Mouse (Mus musculus) embryo, embryonic 10 days (tissue): ENCODE data around the gene Cpn1.
A peak's percentile ranks its signal among the peaks of the same experiment; 100 is the strongest.
"Not testable (repeated sequence)": the region's sequence is repeated elsewhere in the genome, so short reads cannot be mapped to it uniquely, and the experiment has no call there.

ENCODE experiments used
- DNase-seq: peaks from one replicate; pipeline ENCODE4 v3.0.0-alpha.2; 2015; ENCODE audit warnings: low spot score

Gene Cpn1

DNA sequence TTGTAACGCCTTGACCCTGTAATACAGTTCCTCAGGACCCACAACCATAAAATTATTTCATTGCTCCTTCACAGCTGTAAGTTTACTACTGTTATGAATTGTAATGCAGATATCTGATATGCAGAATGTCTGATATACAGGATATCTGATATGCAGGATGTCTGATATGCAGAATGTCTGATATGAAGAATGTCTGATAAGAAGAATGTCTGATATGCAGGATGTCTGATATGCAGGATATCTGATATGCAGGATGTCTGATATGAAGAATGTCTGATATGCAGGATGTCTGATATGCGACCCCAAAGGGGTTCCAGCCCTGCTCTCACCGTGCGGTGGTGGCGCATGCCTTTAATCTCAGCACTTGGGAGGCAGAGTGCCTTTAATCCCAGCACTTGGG lies 4.4 kb downstream of the Cpn1 start:
- no peak for DNase-seq

DNA sequence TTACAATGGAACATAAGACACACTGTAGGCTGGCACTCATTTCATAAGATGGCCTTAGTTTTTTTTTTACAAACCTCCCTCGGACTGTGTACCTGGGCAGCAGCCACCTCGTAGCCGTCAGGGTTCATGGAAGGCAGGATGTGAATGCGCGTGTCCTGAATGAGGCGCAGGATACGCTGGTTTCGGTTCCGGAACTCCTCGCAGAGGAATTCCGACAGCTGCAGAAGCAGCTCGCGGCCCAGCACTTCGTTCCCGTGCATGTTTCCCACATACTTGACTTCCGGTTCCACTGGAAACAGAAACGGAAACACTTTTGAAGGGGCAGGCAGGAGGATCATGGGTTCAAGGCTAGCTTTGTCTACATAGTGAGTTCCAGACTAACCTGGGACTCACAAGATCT lies 5.6 kb downstream of the Cpn1 start:
- DNase-seq = no peak

GRCm38 (mm10) chr19:43977799-43978198 lies 8.6 kb downstream of the Cpn1 start:
- DNase-seq = no peak

GRCm38 (mm10) chr19:43976661-43977060 lies 9.7 kb downstream of the Cpn1 start:
- no peak for DNase-seq

DNA sequence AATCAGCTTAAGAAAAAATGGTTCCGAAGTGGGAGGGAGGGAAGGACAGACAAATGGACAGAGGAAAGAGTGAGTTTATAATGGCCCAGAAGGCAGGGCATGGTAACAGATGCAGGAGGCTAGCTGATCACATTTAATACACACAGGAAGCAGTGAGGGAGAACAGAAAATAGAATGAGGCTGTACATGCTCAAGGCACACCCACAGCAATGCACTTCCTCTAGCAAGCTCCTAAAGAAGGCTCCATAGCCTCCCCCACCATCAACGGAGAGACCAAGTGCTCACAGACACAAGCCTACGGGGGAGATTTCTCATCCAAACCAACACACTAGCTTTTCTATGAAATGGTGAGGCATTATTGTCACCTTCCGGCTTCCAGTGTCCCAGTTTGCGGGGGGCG lies 12.1 kb downstream of the Cpn1 start:
- DNase-seq = no peak

DNA sequence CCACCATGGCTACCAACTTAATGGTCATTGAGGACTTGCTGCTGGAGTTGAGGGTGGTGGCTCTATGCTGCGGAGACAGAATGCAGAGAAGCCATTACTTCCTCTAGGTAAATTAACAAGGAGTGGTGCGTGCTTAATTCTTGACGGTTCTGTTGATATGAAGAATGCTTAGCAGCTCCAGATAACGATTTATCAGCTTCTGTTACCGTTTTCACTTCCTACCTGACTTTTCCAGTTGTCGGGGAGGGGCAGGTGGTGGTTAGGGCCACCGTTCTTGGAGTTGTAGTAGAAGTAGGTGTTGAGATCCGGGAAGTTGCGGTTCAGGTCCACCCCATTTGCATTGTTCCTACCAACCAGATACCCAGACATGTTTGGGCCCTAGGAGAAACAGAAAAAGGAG lies 12.6 kb downstream of the Cpn1 start:
- DNase-seq = no peak

- no peak for DNase-seq
These were observed 14.2 kb downstream of the Cpn1 start for GRCm38 (mm10) chr19:43972129-43972528.

DNA sequence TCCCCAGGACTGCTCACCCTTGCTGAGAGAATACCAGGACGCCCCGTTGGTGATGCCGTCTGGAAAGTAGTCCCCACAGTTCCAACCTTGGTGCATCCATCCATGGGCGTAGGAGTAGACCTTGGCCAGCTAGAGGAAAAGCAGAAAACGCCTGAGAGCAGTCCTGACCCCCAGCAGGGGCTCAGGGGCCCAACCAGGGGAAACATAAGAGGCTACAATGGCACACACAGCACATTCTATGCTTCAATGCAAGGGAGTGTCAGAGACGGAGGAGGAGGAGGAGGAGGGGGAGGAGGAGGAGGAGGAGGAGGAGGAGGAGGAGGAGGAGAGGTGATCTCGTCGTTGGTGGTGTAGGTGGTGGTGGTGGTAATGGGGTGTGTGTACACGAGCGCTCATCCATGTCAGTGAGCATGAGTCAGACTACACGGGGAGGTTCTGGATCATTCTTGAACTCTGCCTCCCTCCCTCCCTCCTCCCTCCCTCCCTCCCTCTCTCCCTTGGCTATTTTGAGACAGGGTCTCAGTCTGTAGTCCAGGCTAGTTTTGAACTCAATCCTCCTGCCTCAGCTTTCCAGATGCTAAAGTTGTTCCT lies 17.8 kb downstream of the Cpn1 start:
- DNase-seq = no peak

DNA sequence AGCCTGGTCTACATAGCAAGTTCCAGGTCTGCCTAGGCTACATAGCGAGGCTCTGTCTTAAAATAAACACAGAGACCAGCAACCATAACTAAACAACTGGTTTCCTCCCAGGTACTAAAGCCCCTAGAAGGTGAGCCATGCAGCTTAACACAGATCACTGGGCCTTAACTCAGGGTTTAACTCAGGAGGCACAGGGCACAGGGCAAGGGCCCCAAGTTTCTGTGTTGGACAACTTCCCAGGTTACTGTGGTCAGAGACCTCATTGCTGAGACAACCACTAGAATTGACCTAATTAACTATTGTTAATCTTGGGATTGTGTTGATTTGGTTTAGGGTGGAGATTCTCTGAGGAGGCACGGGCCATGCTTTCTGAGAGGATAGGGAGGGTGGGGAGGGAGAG lies 19.9 kb downstream of the Cpn1 start:
- DNase-seq = no peak

GRCm38 (mm10) chr19:43965496-43966085 lies 20.8 kb downstream of the Cpn1 start:
- DNase-seq = no peak

GRCm38 (mm10) chr19:43962795-43963194 lies 23.6 kb downstream of the Cpn1 start:
- no peak for DNase-seq

DNA sequence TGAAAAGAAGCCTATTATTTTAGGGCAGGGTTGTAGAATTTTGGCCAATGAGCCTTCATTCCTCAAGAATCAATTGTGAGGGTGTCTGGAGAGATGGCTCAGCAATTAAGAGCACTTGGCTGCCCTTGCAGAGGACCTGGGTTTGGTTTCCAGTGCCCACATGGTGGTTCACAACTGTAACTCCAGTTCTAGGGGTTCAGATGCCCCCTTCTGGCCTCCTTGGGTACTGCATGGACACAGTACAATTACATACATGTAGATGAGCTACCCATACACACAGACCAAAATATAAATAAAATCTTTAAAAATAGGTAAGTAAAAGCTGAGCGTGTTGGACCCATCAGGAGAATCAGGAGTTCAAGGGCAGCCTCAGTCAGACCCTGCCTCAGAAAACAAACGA lies 25.2 kb downstream of the Cpn1 start:
- DNase-seq = no peak

GRCm38 (mm10) chr19:43960014-43960413 lies 26.3 kb downstream of the Cpn1 start:
- DNase-seq = no peak

DNA sequence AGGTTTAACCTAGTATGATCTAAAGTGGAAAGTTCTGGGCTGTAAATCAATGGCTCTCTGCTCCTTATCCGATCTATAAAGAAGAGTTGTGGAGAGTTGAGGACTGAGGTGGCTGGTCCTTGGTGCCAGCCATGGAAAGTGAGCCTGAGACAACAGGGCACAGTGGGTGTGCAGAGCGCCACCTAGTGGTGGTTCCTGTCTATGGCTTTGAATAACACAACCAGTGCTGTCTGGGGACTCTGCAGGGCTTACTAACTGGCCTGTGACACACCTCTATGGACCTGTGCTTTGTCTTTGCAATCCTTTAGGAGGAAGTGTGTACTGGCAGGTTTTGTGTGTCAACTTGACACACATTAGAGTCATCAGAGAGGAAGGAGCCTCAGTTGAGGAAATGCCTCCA lies 27.2 kb downstream of the Cpn1 start:
- DNase-seq = peak; percentile 89

GRCm38 (mm10) chr19:43957881-43958280 lies 28.5 kb downstream of the Cpn1 start:
- DNase-seq = no peak

DNA sequence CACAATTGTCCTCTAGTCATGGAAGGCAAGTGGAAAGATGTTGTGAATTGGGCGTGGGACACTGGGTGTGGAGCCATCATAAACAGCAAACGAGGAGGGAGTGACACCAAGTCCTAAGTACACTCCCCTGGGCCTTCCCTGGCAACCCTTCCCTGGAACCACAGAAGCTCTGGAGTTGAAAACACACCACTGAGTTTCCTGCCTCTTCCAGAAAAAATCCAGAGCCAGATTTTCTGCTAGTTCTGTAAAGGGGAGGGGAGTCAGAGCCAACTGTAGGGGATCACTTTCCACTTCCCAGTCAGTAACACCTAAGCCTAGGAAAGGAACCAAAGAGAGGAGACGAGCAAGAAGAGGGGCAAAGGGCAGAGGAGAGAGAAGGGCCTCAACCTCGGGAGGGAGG lies 29.0 kb downstream of the Cpn1 start:
- DNase-seq = no peak

- no peak for DNase-seq
These were observed 31.1 kb downstream of the Cpn1 start for GRCm38 (mm10) chr19:43955266-43955665.

GRCm38 (mm10) chr19:43954864-43955263 lies 31.5 kb downstream of the Cpn1 start:
- DNase-seq = no peak

DNA sequence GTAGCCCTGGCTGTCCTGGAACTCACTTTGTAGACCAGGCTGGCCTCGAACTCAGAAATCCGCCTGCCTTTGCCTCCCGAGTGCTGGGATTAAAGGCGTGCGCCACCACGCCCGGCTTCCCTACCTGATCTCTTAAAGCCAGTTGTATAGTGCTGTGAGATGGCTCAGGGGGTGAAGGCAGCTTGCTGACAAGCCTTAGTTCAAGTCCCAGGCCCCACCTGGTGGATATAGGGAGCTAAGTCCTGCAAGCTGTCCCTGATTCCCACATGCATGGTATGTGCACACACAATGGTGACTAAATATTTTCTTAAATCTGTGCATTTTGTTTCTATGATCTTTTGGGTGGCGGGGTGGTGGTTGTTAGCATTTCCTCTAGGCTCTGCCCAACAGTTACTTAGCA lies 33.4 kb downstream of the Cpn1 start:
- not testable (repeated sequence) for DNase-seq

GRCm38 (mm10) chr19:43949111-43949810 lies 37.1 kb downstream of the Cpn1 start:
- peak; percentile 72 for DNase-seq

DNA sequence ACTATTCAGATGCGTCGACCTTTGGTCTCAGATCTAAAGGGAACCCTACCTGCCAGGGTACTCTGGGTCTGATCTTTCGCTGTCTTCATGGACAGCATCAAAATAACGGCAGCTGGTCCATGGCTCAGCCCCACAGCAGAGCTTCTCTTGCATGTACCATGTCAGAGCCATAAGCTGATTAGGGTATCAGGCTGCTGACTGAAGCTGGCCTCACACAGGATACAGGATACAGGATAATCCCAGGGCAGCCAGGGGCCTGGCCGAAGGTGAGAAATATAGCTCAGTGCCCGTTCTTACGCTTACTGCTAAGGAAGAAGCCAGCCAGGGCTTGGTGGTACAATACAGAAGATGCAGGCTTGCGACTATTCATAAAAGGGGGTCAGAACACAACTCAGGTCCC lies 41.8 kb downstream of the Cpn1 start:
- no peak for DNase-seq

DNA sequence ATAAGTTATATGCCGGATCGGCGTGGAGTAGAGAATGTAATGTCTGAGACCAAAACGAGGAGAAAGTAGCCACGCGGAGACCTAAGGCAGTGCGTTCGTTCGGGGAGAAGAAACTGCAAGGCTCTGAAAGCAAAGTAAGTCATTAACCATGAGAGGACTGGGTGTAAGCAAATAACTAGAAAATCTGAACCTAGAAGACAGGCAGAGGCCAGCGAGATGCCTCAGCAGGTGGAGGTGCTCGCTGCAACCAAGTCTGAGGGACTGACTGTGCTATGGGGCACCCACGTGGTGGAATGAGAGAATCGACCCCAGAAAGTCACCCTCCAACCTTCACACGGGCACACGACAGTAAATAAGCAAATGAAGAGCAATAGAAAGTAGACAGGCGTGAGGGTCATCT lies 43.3 kb downstream of the Cpn1 start:
- DNase-seq = no peak

GRCm38 (mm10) chr19:43939769-43940689 lies 46.3 kb downstream of the Cpn1 start, which contains the start of gene Dnmbp:
Gene Dnmbp (minus strand): TSS chr19:43940191.
- DNase-seq = peak; percentile 83
